Mouse (Mus musculus) neural tube, embryonic 14.5 days (tissue): ENCODE data around the gene 1700088E04Rik. TPM values are rescaled to one million over a fixed set of nuclear protein-coding genes. Genes with fewer than 3 reads are reported as not detected.

Experiments used
- ATAC-seq: fragments of 200-750 bp; cut with Nextera tagmentation; 2 replicates; pipeline ENCODE4 v1.8.0; 2017; ENCODE audit warnings: low read depth, mild to moderate bottlenecking, moderate TSS enrichment, moderate library complexity
- H3K27ac ChIP-seq: fragments of 300-500 bp; sonication (generic); 2 replicates; pipeline ENCODE4 v1.5.1; 2014; ENCODE audit warnings: low read depth, mild to moderate bottlenecking, control low read depth, low read length, moderate library complexity, mixed read lengths
- H3K27me3 ChIP-seq: fragments of 300-500 bp; sonication (generic); 2 replicates; pipeline ENCODE4 v1.6.1; 2014; ENCODE audit warnings: low read length; ENCODE audit not compliant: control insufficient read depth, insufficient read depth
- H3K36me3 ChIP-seq: fragments of 300-500 bp; sonication (generic); 2 replicates; pipeline ENCODE4 v1.6.1; 2014; ENCODE audit warnings: low read length, mixed read lengths; ENCODE audit not compliant: control insufficient read depth, insufficient read depth
- H3K4me1 ChIP-seq: fragments of 300-500 bp; sonication (generic); 2 replicates; pipeline ENCODE4 v1.6.1; 2014; ENCODE audit warnings: low read length; ENCODE audit not compliant: control insufficient read depth, insufficient read depth
- H3K4me2 ChIP-seq: fragments of 300-500 bp; sonication (generic); 2 replicates; pipeline ENCODE4 v1.6.1; 2014; ENCODE audit warnings: mild to moderate bottlenecking, low read depth, low read length, control low read depth
- H3K4me3 ChIP-seq: fragments of 300-500 bp; sonication (generic); 2 replicates; pipeline ENCODE4 v1.5.1; 2014; ENCODE audit warnings: low read depth, low read length, control low read depth, mixed read lengths
- H3K9ac ChIP-seq: fragments of 300-500 bp; sonication (generic); replicated peaks from 2 replicates; pipeline ENCODE4 v1.6.1; 2014; ENCODE audit warnings: low read depth, mild to moderate bottlenecking, control low read depth, low read length, mixed read lengths
- H3K9me3 ChIP-seq: fragments of 300-500 bp; sonication (generic); 2 replicates; pipeline ENCODE4 v1.6.1; 2016; ENCODE audit warnings: low read length; ENCODE audit not compliant: control insufficient read depth
- WGBS: fragments of 180-500 bp; shearing (Covaris S2); extraction: QIAGEN DNeasy Blood & Tissue Kit; methylation state at CpG from one replicate; pipeline ENCODE4 v1.1.7; 2014; 5-methylcytosine and 5-hydroxymethylcytosine counted together
- polyA plus RNA-seq: library from polyadenylated mRNA; unstranded; fragments of >200 nt; fragmentation: Nextera tagmentation; extraction: Ambion mirVana; gene quantifications from 2 replicates; pipeline ENCODE4 v1.2.1, GENCODE M21; 2014

Gene 1700088E04Rik
- polyA plus RNA-seq, 1 experiment from 2014 or later, result 18.0 TPM

- 53% methylated on average over 7 of the region's 7 CpGs for WGBS
- no peaks in the 10 kb centered on the region for H3K9me3 ChIP-seq
- H3K27me3 ChIP-seq, result no peaks in the 10 kb centered on the region
- H3K4me3 ChIP-seq, result no peak overlapping the region
- H3K36me3 ChIP-seq, result peaks cover 14% of the 10 kb centered on the region
- H3K4me1 ChIP-seq, result peaks cover 3% of the 10 kb centered on the region; the same call in 1 of the 2 replicates
- no peak overlapping the region for H3K9ac ChIP-seq
- H3K4me2 ChIP-seq, result no peak overlapping the region
- peak overlapping the region; percentile 39; the same call in 1 of the 2 replicates for H3K27ac ChIP-seq
- no peak for ATAC-seq
Observed at GRCm38 (mm10) chr15:79098868-79099267, 42.2 kb downstream of the 1700088E04Rik start.

- ATAC-seq, result no peak
- Histone ChIP-seq H3K4me2 (no peak overlapping the region), H3K9me3 (no peaks in the 10 kb centered on the region), H3K27me3 (no peaks in the 10 kb centered on the region), H3K4me1 (peaks cover 3% of the 10 kb centered on the region; the same call in 1 of the 2 replicates), H3K36me3 (peaks cover 20% of the 10 kb centered on the region), H3K27ac (no peak overlapping the region), H3K4me3 (no peak overlapping the region), H3K9ac (no peak overlapping the region)
- WGBS, result 71% methylated on average over 5 of the region's 5 CpGs
Observed at GRCm38 (mm10) chr15:79098220-79098619, 42.8 kb downstream of the 1700088E04Rik start.

- H3K27ac ChIP-seq, result no peak overlapping the region
- peaks cover 3% of the 10 kb centered on the region; the same call in 1 of the 2 replicates for H3K4me1 ChIP-seq
- H3K36me3 ChIP-seq, result peaks cover 24% of the 10 kb centered on the region
- no peaks in the 10 kb centered on the region for H3K9me3 ChIP-seq
- no peak overlapping the region for H3K4me2 ChIP-seq
- WGBS, result 41% methylated on average over 6 of the region's 6 CpGs
- no peak overlapping the region for H3K4me3 ChIP-seq
- H3K27me3 ChIP-seq, result no peaks in the 10 kb centered on the region
- H3K9ac ChIP-seq, result no peak overlapping the region
- no peak for ATAC-seq
Observed at GRCm38 (mm10) chr15:79097611-79098025, 43.4 kb downstream of the 1700088E04Rik start.

- Histone ChIP-seq H3K9me3 (no peaks in the 10 kb centered on the region), H3K27ac (no peak overlapping the region), H3K4me3 (no peak overlapping the region), H3K4me1 (peaks cover 3% of the 10 kb centered on the region; the same call in 1 of the 2 replicates), H3K27me3 (no peaks in the 10 kb centered on the region), H3K36me3 (peaks cover 29% of the 10 kb centered on the region), H3K9ac (no peak overlapping the region), H3K4me2 (no peak overlapping the region)
- no peak for ATAC-seq
- 59% methylated on average over 2 of the region's 2 CpGs for WGBS
Observed at GRCm38 (mm10) chr15:79097135-79097534, 43.9 kb downstream of the 1700088E04Rik start.

- 89% methylated on average over 3 of the region's 3 CpGs for WGBS
Observed at GRCm38 (mm10) chr15:79096556-79096955, 44.5 kb downstream of the 1700088E04Rik start.

GRCm38 (mm10) chr15:79095483-79095882, 45.6 kb downstream of the 1700088E04Rik start:
- Histone ChIP-seq H3K27me3 (no peaks in the 10 kb centered on the region), H3K36me3 (peaks cover 41% of the 10 kb centered on the region), H3K4me2 (no peak overlapping the region), H3K9ac (no peak overlapping the region), H3K4me1 (peaks cover 3% of the 10 kb centered on the region; the same call in 1 of the 2 replicates), H3K9me3 (no peaks in the 10 kb centered on the region), H3K27ac (no peak overlapping the region), H3K4me3 (no peak overlapping the region)
- ATAC-seq, result no peak
- 85% methylated on average over 5 of the region's 5 CpGs for WGBS

More at GRCm38 (mm10) chr15:79096556-79096955, 44.5 kb downstream of the 1700088E04Rik start:
- Histone ChIP-seq H3K4me1 (peaks cover 3% of the 10 kb centered on the region; the same call in 1 of the 2 replicates), H3K36me3 (peaks cover 34% of the 10 kb centered on the region), H3K9ac (no peak overlapping the region), H3K27ac (no peak overlapping the region), H3K9me3 (no peaks in the 10 kb centered on the region), H3K4me3 (no peak overlapping the region), H3K4me2 (no peak overlapping the region), H3K27me3 (no peaks in the 10 kb centered on the region)
- ATAC-seq, result no peak

GRCm38 (mm10) chr15:79093083-79093839, 47.8 kb downstream of the 1700088E04Rik start:
- Histone ChIP-seq H3K36me3 (peaks cover 53% of the 10 kb centered on the region), H3K27me3 (no peaks in the 10 kb centered on the region), H3K27ac (no peak overlapping the region), H3K9ac (no peak overlapping the region), H3K9me3 (no peaks in the 10 kb centered on the region), H3K4me1 (peaks cover 3% of the 10 kb centered on the region; the same call in 1 of the 2 replicates), H3K4me3 (no peak overlapping the region), H3K4me2 (no peak overlapping the region)
- no peak for ATAC-seq
- WGBS, result 83% methylated on average over 7 of the region's 7 CpGs

- Histone ChIP-seq H3K4me3 (no peak overlapping the region), H3K27me3 (no peaks in the 10 kb centered on the region), H3K4me2 (no peak overlapping the region), H3K36me3 (peaks cover 57% of the 10 kb centered on the region), H3K27ac (no peak overlapping the region), H3K9me3 (no peaks in the 10 kb centered on the region), H3K9ac (no peak overlapping the region; the same call in 1 of the 2 replicates), H3K4me1 (no peaks in the 10 kb centered on the region)
- WGBS, result 91% methylated on average over 6 of the region's 6 CpGs
- no peak for ATAC-seq
Observed at GRCm38 (mm10) chr15:79092284-79092683, 48.8 kb downstream of the 1700088E04Rik start.

GRCm38 (mm10) chr15:79079567-79079966, 61.5 kb downstream of the 1700088E04Rik start:
- Histone ChIP-seq H3K4me1 (peaks cover 13% of the 10 kb centered on the region; the same call in 1 of the 2 replicates), H3K27me3 (no peaks in the 10 kb centered on the region), H3K36me3 (peaks cover 55% of the 10 kb centered on the region), H3K4me3 (no peak overlapping the region), H3K9ac (no peak overlapping the region), H3K9me3 (no peaks in the 10 kb centered on the region), H3K4me2 (no peak overlapping the region), H3K27ac (no peak overlapping the region)
- no peak for ATAC-seq
- WGBS, result 97% methylated on average over 7 of the region's 7 CpGs
